Mouse (Mus musculus) heart, postnatal 0 days (tissue): ENCODE data around the gene Zfp354b. TPM values are rescaled to one million over a fixed set of nuclear protein-coding genes. Genes with fewer than 3 reads are reported as not detected.
A peak's percentile ranks its signal among the peaks of the same experiment; 100 is the strongest.

ENCODE experiments used
- ATAC-seq: fragments of 200-750 bp; cut with Nextera tagmentation; 2 replicates; pipeline ENCODE4 v1.8.0; 2017; ENCODE audit warnings: low read depth, moderate number of reproducible peaks, moderate library complexity; ENCODE audit not compliant: insufficient read depth
- DNase-seq: peaks from one replicate; pipeline ENCODE4 v3.0.0-alpha.2; 2016; ENCODE audit warnings: low spot score
- H3K27ac ChIP-seq: fragments of 300-500 bp; sonication (generic); 2 replicates; pipeline ENCODE4 v1.5.1; 2014; ENCODE audit warnings: low read depth, mild to moderate bottlenecking
- H3K27me3 ChIP-seq: fragments of 300-500 bp; sonication (generic); 2 replicates; pipeline ENCODE4 v1.6.1; 2014; ENCODE audit warnings: low read length, mixed read lengths; ENCODE audit not compliant: control insufficient read depth, insufficient read depth
- H3K36me3 ChIP-seq: fragments of 300-500 bp; sonication (generic); replicated peaks from 2 replicates; pipeline ENCODE4 v1.6.1; 2014; ENCODE audit warnings: low read length, mixed read lengths; ENCODE audit not compliant: control insufficient read depth, insufficient read depth
- H3K4me1 ChIP-seq: fragments of 300-500 bp; sonication (generic); 2 replicates; pipeline ENCODE4 v1.6.1; 2014; ENCODE audit warnings: antibody characterized with exemption; ENCODE audit not compliant: control insufficient read depth, insufficient read depth
- H3K4me2 ChIP-seq: fragments of 300-500 bp; sonication (generic); 2 replicates; pipeline ENCODE4 v1.6.1; 2014; ENCODE audit warnings: low read depth, mild to moderate bottlenecking, low read length, moderate library complexity
- H3K4me3 ChIP-seq: fragments of 300-500 bp; sonication (generic); 2 replicates; pipeline ENCODE4 v1.5.1; 2014; ENCODE audit warnings: low read depth, low read length
- H3K9ac ChIP-seq: fragments of 300-500 bp; sonication (generic); replicated peaks from 2 replicates; pipeline ENCODE4 v1.6.1; 2014; ENCODE audit warnings: low read depth, low read length, mixed read lengths
- H3K9me3 ChIP-seq: fragments of 300-500 bp; sonication (generic); replicated peaks from 2 replicates; pipeline ENCODE4 v1.6.1; 2016; ENCODE audit warnings: low read length; ENCODE audit not compliant: control insufficient read depth
- CTCF ChIP-seq: IDR thresholded peaks from 2 replicates; pipeline ENCODE4 v1.5.1; 2016; ENCODE audit warnings: antibody characterized with exemption, control low read depth, low read depth
- EP300 ChIP-seq: IDR thresholded peaks from 2 replicates; pipeline ENCODE4 v1.6.1; 2016; ENCODE audit warnings: antibody characterized with exemption, low read depth
- WGBS: fragments of 180-500 bp; shearing (Covaris S2); extraction: QIAGEN DNeasy Blood & Tissue Kit; methylation state at CpG from one replicate; pipeline ENCODE4 v1.1.7; 2014; 5-methylcytosine and 5-hydroxymethylcytosine counted together
- polyA plus RNA-seq: library from polyadenylated mRNA; unstranded; fragments of >200 nt; fragmentation: Nextera tagmentation; extraction: Ambion mirVana; gene quantifications from 2 replicates; pipeline ENCODE4 v1.2.1, GENCODE M21; 2015
- total RNA-seq: library from RNA; depleted of rRNA; stranded (reverse); fragments of >200 nt; gene quantifications from 2 replicates; pipeline ENCODE4 v1.2.3, GENCODE M21; 2014; ENCODE audit warnings: low replicate concordance

The Zfp354b gene
- total and polyA plus RNA-seq, 2 experiments from 2014 or later: 0.73 to 0.85 TPM

DNA sequence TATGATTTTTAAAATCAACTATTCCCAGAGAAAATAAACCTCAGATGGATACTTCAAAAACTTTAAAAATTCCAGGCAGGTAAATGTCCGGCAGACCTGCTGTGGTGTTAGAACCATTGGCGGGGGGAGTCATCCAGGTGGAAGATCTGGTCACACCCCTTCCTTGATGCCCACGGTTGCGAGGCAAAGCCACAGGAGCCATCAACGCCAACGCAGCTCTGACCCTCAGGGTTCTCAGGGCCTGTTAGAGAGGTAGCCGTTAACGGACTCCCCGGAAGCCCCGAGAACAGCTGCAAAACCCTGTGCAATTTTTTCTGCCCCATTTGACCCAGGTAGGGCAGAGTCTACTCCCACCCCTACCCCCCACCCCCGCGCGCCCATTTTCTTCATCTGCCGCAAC, 12.1 kb upstream of the Zfp354b start, which contains the start of gene 4933414I15Rik:
Gene 4933414I15Rik, minus strand, starts transcription at position 260 of the 400 bp plus-strand sequence.
- H3K9me3 ChIP-seq: no peaks in the 10 kb centered on the region
- H3K27me3 ChIP-seq: peaks cover 25% of the 10 kb centered on the region
- 73% methylated on average over 14 of the region's 14 CpGs for WGBS
- DNase-seq (no peak), ATAC-seq (no peak)
- no peaks in the 10 kb centered on the region for H3K36me3 ChIP-seq
- H3K27ac ChIP-seq: no peak within 1 kb of the TSS
- H3K9ac ChIP-seq: no peak within 1 kb of the TSS
- H3K4me2 ChIP-seq: no peak within 1 kb of the TSS
- H3K4me1 ChIP-seq: no peaks in the 10 kb centered on the region
- H3K4me3 ChIP-seq: no peak within 1 kb of the TSS
- no peak for TF ChIP-seq EP300
- TF ChIP-seq CTCF: no peak

DNA sequence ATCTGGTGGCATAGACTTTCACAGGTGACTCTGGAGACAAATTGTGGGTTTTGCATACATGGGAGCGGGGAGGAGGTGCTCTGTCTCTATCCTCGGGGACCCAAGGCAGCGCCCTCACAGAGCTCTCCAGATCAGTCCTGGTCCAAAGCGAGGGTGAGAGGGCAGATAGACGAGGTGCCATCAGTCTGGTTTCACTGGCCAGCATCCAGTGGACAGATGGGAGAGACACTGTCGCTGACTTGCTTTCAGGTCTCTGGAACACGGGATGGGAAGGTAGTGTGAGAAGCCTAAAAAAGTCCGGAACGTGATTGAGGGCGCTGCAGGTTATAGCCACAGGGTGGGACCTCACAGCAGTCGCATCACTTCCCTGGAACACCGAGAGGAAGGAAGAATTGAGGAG, 11.0 kb upstream of the Zfp354b start:
- no peak overlapping the region for H3K4me2 ChIP-seq
- WGBS: 65% methylated on average over 12 of the region's 12 CpGs

DNA sequence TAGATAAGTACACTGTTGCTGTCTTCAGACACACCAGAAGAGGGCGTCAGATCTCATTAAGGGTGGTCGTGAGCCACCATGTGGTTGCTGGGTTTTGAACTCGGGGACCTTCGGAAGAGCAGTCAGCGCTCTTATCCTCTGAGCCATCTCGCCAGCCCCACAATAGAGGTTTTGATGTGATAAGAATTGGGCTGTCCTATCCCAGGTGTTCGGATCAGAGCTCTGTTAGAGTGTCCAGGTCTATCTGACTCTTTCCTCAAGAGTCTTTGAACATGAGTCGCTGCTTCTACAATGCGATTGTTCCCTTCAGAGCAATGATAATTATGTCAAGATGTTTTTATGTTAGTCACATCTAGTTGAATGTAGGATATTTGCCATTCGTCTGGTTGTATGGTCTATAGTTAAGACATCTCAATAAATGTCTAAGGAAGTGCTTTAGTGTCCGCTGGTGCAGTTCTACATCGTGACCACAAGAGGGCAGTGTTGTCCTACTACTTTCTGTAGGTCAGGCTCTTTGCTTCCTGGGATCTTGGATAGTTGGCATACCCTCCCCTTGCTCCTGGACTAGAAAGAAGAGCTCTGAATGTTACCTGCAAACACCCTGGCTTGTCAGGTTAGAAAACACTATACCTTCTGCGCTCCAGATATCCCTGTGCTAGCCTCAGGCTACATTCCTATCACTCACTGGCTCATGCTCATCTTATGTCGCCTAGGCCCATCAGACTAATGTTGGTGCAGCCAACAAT, 8.4 kb upstream of the Zfp354b start:
- WGBS: 31% methylated on average over 14 of the region's 14 CpGs
- H3K27me3 ChIP-seq: peaks cover 22% of the 10 kb centered on the region
- no peaks in the 10 kb centered on the region for H3K36me3 ChIP-seq
- no peaks in the 10 kb centered on the region for H3K9me3 ChIP-seq
- ATAC-seq (no peak), DNase-seq (peak; percentile 80)
- no peak overlapping the region for H3K4me2 ChIP-seq
- no peak for TF ChIP-seq EP300
- peak; percentile 90 for TF ChIP-seq CTCF
- H3K9ac ChIP-seq: no peak overlapping the region
- no peaks in the 10 kb centered on the region for H3K4me1 ChIP-seq
- no peak overlapping the region for H3K4me3 ChIP-seq
- no peak overlapping the region for H3K27ac ChIP-seq

More for the DNA sequence above, 11.0 kb upstream of the Zfp354b start:
- no peak overlapping the region for H3K9ac ChIP-seq
- no peak for TF ChIP-seq EP300
- TF ChIP-seq CTCF: no peak
- H3K4me3 ChIP-seq: no peak overlapping the region
- no peaks in the 10 kb centered on the region for H3K4me1 ChIP-seq
- H3K27me3 ChIP-seq: peaks cover 25% of the 10 kb centered on the region
- no peak overlapping the region for H3K27ac ChIP-seq
- no peaks in the 10 kb centered on the region for H3K36me3 ChIP-seq
- H3K9me3 ChIP-seq: no peaks in the 10 kb centered on the region
- no peak for DNase-seq
- no peak for ATAC-seq

DNA sequence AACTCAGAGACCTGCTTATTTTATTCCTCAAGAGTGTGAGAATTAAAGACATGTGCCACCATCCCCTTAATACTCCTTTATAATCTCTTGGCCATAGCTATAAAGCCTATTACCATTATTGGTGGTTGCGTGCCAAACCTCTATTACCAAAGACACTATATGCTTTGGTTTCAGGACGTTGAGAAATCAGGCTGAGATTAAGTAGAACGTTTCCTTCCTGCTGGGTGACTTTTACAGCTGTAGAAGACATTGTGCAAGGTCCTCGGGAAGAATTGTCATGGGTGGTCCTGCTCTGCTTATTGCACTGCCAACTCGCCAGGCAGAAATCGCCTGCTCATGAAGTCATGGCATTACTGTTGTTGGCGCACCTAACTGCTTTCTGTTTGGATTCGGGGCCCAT, 7.0 kb upstream of the Zfp354b start:
- WGBS: 63% methylated on average over 8 of the region's 8 CpGs
- ATAC-seq (no peak), DNase-seq (no peak)
- Histone ChIP-seq H3K36me3 (no peaks in the 10 kb centered on the region), H3K4me1 (no peaks in the 10 kb centered on the region), H3K9me3 (no peaks in the 10 kb centered on the region), H3K9ac (no peak overlapping the region), H3K4me3 (no peak overlapping the region), H3K4me2 (no peak overlapping the region), H3K27me3 (peaks cover 15% of the 10 kb centered on the region; the same call in 1 of the 2 replicates), H3K27ac (no peak overlapping the region)
- TF ChIP-seq EP300 (no peak), CTCF (no peak)

DNA sequence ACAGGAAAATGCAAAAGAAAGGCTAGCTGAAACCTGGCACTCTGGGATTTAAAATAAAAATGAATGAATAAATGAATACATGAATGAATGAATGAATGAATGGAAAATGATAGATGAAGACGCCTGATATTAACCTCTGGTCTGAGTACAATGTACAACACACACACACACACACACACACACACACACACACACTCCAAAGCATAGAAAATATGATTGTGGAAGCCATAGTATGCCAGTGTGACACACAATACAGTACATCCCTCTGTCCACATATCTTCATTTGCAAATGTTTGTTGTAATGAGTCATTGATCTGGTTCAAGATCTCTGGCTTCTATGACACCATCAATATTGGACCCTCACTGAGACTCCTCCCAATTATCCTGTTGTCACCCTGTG, 607 bp upstream of the Zfp354b start:
- TF ChIP-seq CTCF (no peak), EP300 (no peak)
- H3K27ac ChIP-seq: no peak overlapping the region
- peak overlapping the region; percentile 94; the same call in 1 of the 2 replicates for H3K4me2 ChIP-seq
- H3K9me3 ChIP-seq: no peaks in the 10 kb centered on the region
- ATAC-seq: no peak
- no peaks in the 10 kb centered on the region for H3K27me3 ChIP-seq
- WGBS: 66% methylated on average over 1 of the region's 1 CpGs
- 0 out of 2 replicates have a peak, but pooled peaks cover 9% of the 10 kb centered on the region for H3K4me1 ChIP-seq
- DNase-seq: no peak
- no peaks in the 10 kb centered on the region for H3K36me3 ChIP-seq
- H3K4me3 ChIP-seq: no peak overlapping the region
- H3K9ac ChIP-seq: no peak overlapping the region
